Mouse (Mus musculus): ENCODE results near the gene Col4a5. TPM values are rescaled to one million over a fixed set of nuclear protein-coding genes. Genes with fewer than 3 reads are reported as not detected.

Col4a5 gene
- total and polyA plus RNA-seq, 3 experiments = not detected

- Histone ChIP-seq H3K4me3 (ENCODE audit: control insufficient read depth in 1 of 2, insufficient read depth in 1 of 2, low read depth in 2 of 2, low read length in 2 of 2) (no peak overlapping the region), H3K36me3 (ENCODE audit: control insufficient read depth in 1 of 2, insufficient read depth in 2 of 2, low read length in 2 of 2) (no peaks in the 10 kb centered on the region), H3K9ac (ENCODE audit: control insufficient read depth, low read depth, low read length, poor library complexity, severe bottlenecking) (no peak overlapping the region), H3K4me1 (ENCODE audit: control insufficient read depth in 1 of 2, insufficient read depth in 2 of 2, low read length in 2 of 2) (no peaks in the 10 kb centered on the region), H3K79me2 (ENCODE audit: control insufficient read depth, insufficient read depth, low read length, poor library complexity) (no peaks in the 10 kb centered on the region), H3K27ac (ENCODE audit: control insufficient read depth, low read depth, low read length) (no peak overlapping the region), H3K9me3 (replicated peaks; ENCODE audit: insufficient read depth, low read length) (no peaks in the 10 kb centered on the region), H3K27me3 (ENCODE audit: control insufficient read depth in 1 of 2, insufficient read depth in 2 of 2, low read length in 2 of 2) (no peaks in the 10 kb centered on the region)
- DNase-seq (ENCODE audit: low read depth, low spot score) = no peak
- TF ChIP-seq CHD1 (IDR thresholded peaks at IDR 0.05; ENCODE audit: low read depth, low read length) = no peak
- no peak for TF ChIP-seq TCF12 (IDR thresholded peaks at IDR 0.05; ENCODE audit: low read depth, low read length)
- TF ChIP-seq MYC (IDR thresholded peaks at IDR 0.05; ENCODE audit: low read depth, low read length) = no peak
- TF ChIP-seq ZC3H11A (IDR thresholded peaks at IDR 0.05; ENCODE audit: low read depth, low read length) = no peak
Observed at GRCm38 (mm10) chrX:141547471-141547870, 72.3 kb downstream of the Col4a5 start.

DNA sequence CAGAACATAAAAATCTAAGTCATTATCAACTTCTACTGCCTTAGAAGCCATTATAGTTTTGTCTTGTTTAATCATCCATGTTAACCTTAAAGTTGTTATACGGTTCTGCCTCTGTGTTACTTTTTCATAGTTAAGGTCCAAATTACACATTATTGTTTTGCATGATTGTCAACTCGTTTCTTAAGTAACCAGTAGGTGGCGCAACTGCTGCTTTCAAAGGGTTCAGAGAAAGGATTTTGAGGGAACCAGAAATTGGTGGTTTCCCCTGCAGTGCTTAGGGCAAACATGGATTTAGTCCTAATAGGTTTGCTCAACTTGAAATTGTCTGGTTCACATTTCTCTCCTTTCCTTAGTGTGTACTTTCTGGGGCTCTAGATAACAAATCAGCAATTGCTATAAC is 115.1 kb downstream of the Col4a5 start:
- no peak overlapping the region for H3K9ac ChIP-seq (ENCODE audit: control insufficient read depth, low read depth, low read length, poor library complexity, severe bottlenecking)
- H3K27ac ChIP-seq (ENCODE audit: control insufficient read depth, low read depth, low read length) = no peak overlapping the region
- H3K36me3 ChIP-seq (ENCODE audit: control insufficient read depth in 1 of 2, insufficient read depth in 2 of 2, low read length in 2 of 2) = no peaks in the 10 kb centered on the region
- H3K27me3 ChIP-seq (ENCODE audit: control insufficient read depth in 1 of 2, insufficient read depth in 2 of 2, low read length in 2 of 2) = no peaks in the 10 kb centered on the region
- H3K4me3 ChIP-seq (ENCODE audit: control insufficient read depth in 1 of 2, insufficient read depth in 1 of 2, low read depth in 2 of 2, low read length in 2 of 2) = no peak overlapping the region
- H3K79me2 ChIP-seq (ENCODE audit: control insufficient read depth, insufficient read depth, low read length, poor library complexity) = no peaks in the 10 kb centered on the region
- H3K9me3 ChIP-seq (replicated peaks; ENCODE audit: insufficient read depth, low read length) = no peaks in the 10 kb centered on the region
- H3K4me1 ChIP-seq (ENCODE audit: control insufficient read depth in 1 of 2, insufficient read depth in 2 of 2, low read length in 2 of 2) = no peaks in the 10 kb centered on the region
- DNase-seq (ENCODE audit: low read depth, low spot score) = peak; percentile 37
- TF ChIP-seq TCF12 (IDR thresholded peaks at IDR 0.05; ENCODE audit: low read depth, low read length) = no peak
- peak; percentile 49 for TF ChIP-seq RAD21 (IDR thresholded peaks at IDR 0.05; ENCODE audit: low read depth, low read length)
- peak in 2 of 3 experiments; percentile 46 to 57; a peak in 4 of 6 replicates for TF ChIP-seq CTCF (IDR thresholded peaks at IDR 0.05 in 2 of 3, conservative IDR thresholded peaks at IDR 0.05 in 1 of 3; ENCODE audit: control insufficient read depth in 1 of 3, insufficient read depth in 1 of 3, low read depth in 2 of 3, low read length in 3 of 3, poor library complexity in 1 of 3, severe bottlenecking in 1 of 3)
- peak; percentile 59 for TF ChIP-seq SMC3 (IDR thresholded peaks at IDR 0.05; ENCODE audit: low read depth, low read length)
- no peak for TF ChIP-seq POLR2A (IDR thresholded peaks at IDR 0.05; ENCODE audit: control insufficient read depth in 1 of 2, insufficient read depth in 1 of 2, low read depth in 1 of 2, low read length in 2 of 2, poor library complexity in 1 of 2)

GRCm38 (mm10) chrX:141721725-141722124 is 246.5 kb downstream of the Col4a5 start:
- Histone ChIP-seq H3K9me3 (replicated peaks; ENCODE audit: insufficient read depth, low read length) (no peaks in the 10 kb centered on the region), H3K4me1 (ENCODE audit: control insufficient read depth in 1 of 2, insufficient read depth in 2 of 2, low read length in 2 of 2) (no peaks in the 10 kb centered on the region), H3K27ac (ENCODE audit: control insufficient read depth, low read depth, low read length) (no peak overlapping the region), H3K9ac (ENCODE audit: control insufficient read depth, low read depth, low read length, poor library complexity, severe bottlenecking) (no peak overlapping the region), H3K27me3 (ENCODE audit: control insufficient read depth in 1 of 2, insufficient read depth in 2 of 2, low read length in 2 of 2) (no peaks in the 10 kb centered on the region), H3K79me2 (ENCODE audit: control insufficient read depth, insufficient read depth, low read length, poor library complexity) (no peaks in the 10 kb centered on the region), H3K36me3 (ENCODE audit: control insufficient read depth in 1 of 2, insufficient read depth in 2 of 2, low read length in 2 of 2) (no peaks in the 10 kb centered on the region), H3K4me3 (ENCODE audit: control insufficient read depth in 1 of 2, insufficient read depth in 1 of 2, low read depth in 2 of 2, low read length in 2 of 2) (no peak overlapping the region)
- no peak for DNase-seq (ENCODE audit: low read depth, low spot score)
- TF ChIP-seq MAFK (IDR thresholded peaks at IDR 0.05; ENCODE audit: borderline replicate concordance, low read depth, low read length) (no peak), MXI1 (IDR thresholded peaks at IDR 0.05; ENCODE audit: low read depth, low read length) (no peak), TBP (IDR thresholded peaks at IDR 0.05; ENCODE audit: low read depth, low read length) (no peak), ZNF384 (IDR thresholded peaks at IDR 0.05; ENCODE audit: low read depth, low read length) (no peak), SMC3 (IDR thresholded peaks at IDR 0.05; ENCODE audit: low read depth, low read length) (no peak), TAL1 (IDR thresholded peaks at IDR 0.05; ENCODE audit: low read length) (no peak), POLR2A (IDR thresholded peaks at IDR 0.05; ENCODE audit: control insufficient read depth in 1 of 2, insufficient read depth in 1 of 2, low read depth in 1 of 2, low read length in 2 of 2, poor library complexity in 1 of 2) (no peak), MYC (IDR thresholded peaks at IDR 0.05; ENCODE audit: low read depth, low read length) (no peak), RAD21 (IDR thresholded peaks at IDR 0.05; ENCODE audit: low read depth, low read length) (no peak), MYB (IDR thresholded peaks at IDR 0.05; ENCODE audit: low read depth, low read length) (no peak), JUND (IDR thresholded peaks at IDR 0.05; ENCODE audit: low read depth, low read length) (no peak), GATA1 (IDR thresholded peaks at IDR 0.05; ENCODE audit: low read depth, low read length) (no peak), UBTF (IDR thresholded peaks at IDR 0.05; ENCODE audit: borderline replicate concordance, insufficient read depth, low read depth, low read length) (no peak), GABPA (IDR thresholded peaks at IDR 0.05; ENCODE audit: low read depth, low read length) (no peak)
